ENCODE assay signal across 10 mouse cellular contexts in the genomic region with DNA sequence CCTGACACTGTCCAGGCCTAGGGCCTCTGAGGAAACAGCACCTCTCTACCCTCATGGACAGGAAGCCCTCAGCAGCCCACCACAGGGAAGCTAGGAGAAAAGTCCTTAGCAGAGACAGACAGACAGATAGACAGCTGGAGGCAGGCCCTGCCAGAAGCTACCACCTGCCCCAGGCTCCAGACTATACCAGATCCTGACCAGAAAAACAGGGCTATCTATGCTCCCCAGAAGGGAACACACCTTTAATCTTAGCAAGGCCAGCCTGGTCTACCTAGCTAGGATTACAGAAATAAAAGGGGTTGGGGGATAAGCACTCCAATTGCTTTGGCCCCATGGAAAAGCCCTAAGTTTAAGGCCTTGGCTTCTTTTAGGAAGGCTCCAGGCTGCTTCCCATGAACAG. TPM values are rescaled to one million over a fixed set of nuclear protein-coding genes. Genes with fewer than 3 reads are reported as not detected.
DNase-seq lines count a peak whose midpoint lies in the region; ATAC-seq lines count a peak whose summit lies in the region.
"Had no signal": no experiment of that assay in that cellular context is flagged by ENCODE, and none has a peak within 500 bp of the region (broad histone marks: within the 10 kb centered on the region; RNA-seq: fewer than 3 reads in every experiment).

No protein-coding gene starts in this region.

- H3K27me3 ChIP-seq in heart, embryonic 13.5 days (replicated peaks): no peaks in the 10 kb centered on the region

- H3K4me1 ChIP-seq in heart, embryonic 13.5 days: peaks cover 96% of the 10 kb centered on the region

- peak overlapping the region; percentile 72 for H3K9ac ChIP-seq in heart, embryonic 13.5 days

- H3K27ac ChIP-seq in heart, embryonic 13.5 days (replicated peaks): peak overlapping the region; percentile 79

- no peak overlapping the region for H3K4me3 ChIP-seq in heart, embryonic 13.5 days

- DNase-seq in heart, adult 8-10 months (ENCODE audit: low spot score): no peak
- DNase-seq in thymus, postnatal 25 days: peak; percentile 12
- DNase-seq in thymus, postnatal 4 days: no peak
- no peak for DNase-seq in urinary bladder, postnatal 4 days (ENCODE audit: low spot score in 2 of 2)
- no peak for DNase-seq in adrenal gland, adult 8-10 months
- DNase-seq: cerebellum, adult 9-10 months; kidney, adult 9 months had no signal

- ATAC-seq in heart, embryonic 13.5 days (ENCODE audit: extremely low read depth, insufficient number of reproducible peaks, low FRiP score, low TSS enrichment): no peak
- ATAC-seq in megakaryocyte-erythroid progenitor cell, adult 5-6 weeks (replicated peaks; ENCODE audit: low FRiP score, low TSS enrichment, poor library complexity, severe bottlenecking): peak; percentile 16; the same call in 1 of the 2 replicates
- no peak for ATAC-seq in frontal cortex, adult (ENCODE audit: low TSS enrichment)

- H3K36me3 ChIP-seq in heart, embryonic 13.5 days: peaks cover 57% of the 10 kb centered on the region

- peak overlapping the region; percentile 45; the same call in 1 of the 2 replicates for H3K4me2 ChIP-seq in heart, embryonic 13.5 days

- no peaks in the 10 kb centered on the region for H3K9me3 ChIP-seq in heart, embryonic 13.5 days

RNA-seq across cellular contexts. Expression of a gene that starts 8.0 kb away (rescaled TPM):
- polyA plus RNA-seq in heart, embryonic 13.5 days (2015; fragmentation: Nextera tagmentation; extraction: Ambion mirVana): 24.4 and 26.2 TPM in 2 replicates
- total RNA-seq in heart, adult 8-10 months (2022): 10 to 100 TPM; 48.8 to 95.2 (median 71.0) TPM
- 1.2 TPM in 1 of 2 replicates, not detected in the other for total RNA-seq in megakaryocyte-erythroid progenitor cell, adult 5-6 weeks (2014; fragmentation: Nextera tagmentation)
- not detected in 2 replicates for total RNA-seq in megakaryocyte-erythroid progenitor cell, adult 5-6 weeks (2017)
- total RNA-seq in adrenal gland, adult 8-10 months (2022): 10 to 100 TPM; 17.7 to 47.2 (median 36.0) TPM

RNA-seq across cellular contexts. Expression of a gene that starts 21.2 kb away (rescaled TPM):
- 34.0 and 35.0 TPM in 2 replicates for polyA plus RNA-seq in heart, embryonic 13.5 days (2015; fragmentation: Nextera tagmentation; extraction: Ambion mirVana)
- total RNA-seq in heart, adult 8-10 months (2022): 10 to 100 TPM; 21.4 to 26.9 (median 23.8) TPM
- total RNA-seq in megakaryocyte-erythroid progenitor cell, adult 5-6 weeks (2014; fragmentation: Nextera tagmentation): not detected in 2 replicates
- 0.23 TPM in 1 of 2 replicates, not detected in the other for total RNA-seq in megakaryocyte-erythroid progenitor cell, adult 5-6 weeks (2017)
- 10 to 100 TPM in 1 of 4 experiments, 1 to 10 TPM in 3; 6.5 to 11.2 (median 9.1) TPM for total RNA-seq in adrenal gland, adult 8-10 months (2022)

RNA-seq across cellular contexts. Expression of a gene that starts 48.6 kb away (rescaled TPM):
- polyA plus RNA-seq in heart, embryonic 13.5 days (2015; fragmentation: Nextera tagmentation; extraction: Ambion mirVana): 0.87 and 1.4 TPM in 2 replicates
- 1 to 10 TPM in 2 of 4 experiments, under 1 TPM in 2; 0.73 to 1.7 (median 1.1) TPM for total RNA-seq in heart, adult 8-10 months (2022)
- 1.9 and 5.2 TPM in 2 replicates for total RNA-seq in megakaryocyte-erythroid progenitor cell, adult 5-6 weeks (2014; fragmentation: Nextera tagmentation)
- total RNA-seq in megakaryocyte-erythroid progenitor cell, adult 5-6 weeks (2017): 1.1 and 7.3 TPM in 2 replicates
- total RNA-seq in adrenal gland, adult 8-10 months (2022): 1 to 10 TPM in 1 of 4 experiments, under 1 TPM in 3; 0.55 to 1.3 (median 0.64) TPM

RNA-seq across cellular contexts. Expression of a gene that starts 50.1 kb away (rescaled TPM):
- polyA plus RNA-seq in heart, embryonic 13.5 days (2015; fragmentation: Nextera tagmentation; extraction: Ambion mirVana): 62.0 and 63.4 TPM in 2 replicates
- total RNA-seq in heart, adult 8-10 months (2022): 100 to 1,000 TPM in 2 of 4 experiments, 10 to 100 TPM in 2; 96.5 to 106 (median 101) TPM
- total RNA-seq in megakaryocyte-erythroid progenitor cell, adult 5-6 weeks (2014; fragmentation: Nextera tagmentation): 59.4 and 83.4 TPM in 2 replicates
- total RNA-seq in megakaryocyte-erythroid progenitor cell, adult 5-6 weeks (2017): 8.3 and 24.8 TPM in 2 replicates
- 10 to 100 TPM; 73.5 to 97.6 (median 86.0) TPM for total RNA-seq in adrenal gland, adult 8-10 months (2022)

Comparison
In these comparisons a context has a peak if more than half of its experiments do, and no peak if none do; other contexts are left out.
1. RNA of a gene that starts 8.0 kb away (total RNA-seq): 48.8 to 95.2 TPM in heart, adult 8-10 months and 17.7 to 47.2 TPM in adrenal gland, adult 8-10 months; 1.2 TPM in megakaryocyte-erythroid progenitor cell, adult 5-6 weeks; every median in the first group is over 4 times any median in the second.
2. RNA of a gene that starts 21.2 kb away (total RNA-seq): 21.4 to 26.9 TPM in heart, adult 8-10 months and 6.5 to 11.2 TPM in adrenal gland, adult 8-10 months; 0.23 TPM in megakaryocyte-erythroid progenitor cell, adult 5-6 weeks; every median in the first group is over 4 times any median in the second.